Mouse (Mus musculus) mouse trophoblast stem cell (cell line): ENCODE data around the gene Ccdc127.

Experiments used
- in situ Hi-C, 2 experiments: fragments of 300-500 bp; cut with MseI, MboI; formaldehyde crosslinking; loops; 2 replicates in 1 of 2; 3 replicates in 1 of 2; pipeline ENCODE4 v1.15.1; 2025

The Ccdc127 gene

DNA sequence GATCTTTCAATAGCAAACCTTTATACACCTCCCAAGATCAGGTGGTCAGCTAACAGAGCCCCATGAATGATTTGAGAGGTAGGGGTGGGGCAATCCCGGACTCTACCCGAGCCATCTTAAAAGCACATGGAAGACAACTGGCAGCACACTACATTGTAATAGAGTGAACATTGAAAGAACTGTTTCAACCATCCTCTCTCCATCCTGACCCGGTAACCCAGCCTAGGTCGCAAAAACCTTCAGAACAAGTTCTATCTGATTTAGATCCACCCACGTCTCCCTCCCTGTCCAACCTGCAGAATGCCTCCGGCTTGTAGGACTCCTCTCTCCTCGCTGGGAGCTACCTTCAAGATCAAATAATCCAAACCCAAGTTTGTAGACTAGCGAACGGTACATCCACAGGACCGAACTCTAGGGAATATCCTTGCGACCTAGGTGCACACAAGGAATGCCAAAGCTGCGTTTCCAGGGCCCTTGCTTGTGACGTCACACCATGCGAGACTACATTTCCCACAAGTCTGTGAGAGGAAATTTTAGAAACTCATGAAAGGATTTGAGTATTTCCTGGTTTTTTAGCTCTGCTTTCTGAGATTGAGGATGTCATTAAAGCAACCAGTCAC is 40.4 kb downstream of the Ccdc127 start, which contains the start of gene Zfp72:
TSS of gene Zfp72 (minus strand) at position 466 of the 620 bp plus-strand sequence.
- in situ Hi-C loops, result no loop called here

DNA sequence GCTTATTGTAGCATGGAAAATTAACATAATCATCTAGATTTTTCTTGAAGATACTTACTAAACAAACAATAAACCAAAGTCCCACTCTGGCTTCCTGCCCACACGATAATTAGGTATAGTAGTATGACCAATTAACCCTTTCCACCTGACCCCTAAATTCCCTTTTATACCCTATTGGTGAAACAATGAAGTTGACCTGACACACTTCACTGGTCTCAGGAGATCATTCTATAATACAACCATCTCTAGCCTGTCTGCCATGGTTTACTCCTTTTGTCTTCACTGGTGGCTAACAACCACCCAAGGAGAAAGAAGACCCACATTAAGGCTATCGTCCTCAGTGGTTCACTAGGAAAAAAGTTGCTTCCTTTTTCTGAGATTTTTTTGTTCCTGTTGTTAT is 41.0 kb downstream of the Ccdc127 start:
- in situ Hi-C loops, result no loop called here

GRCm38 (mm10) chr13:74399298-74399839 is 49.3 kb downstream of the Ccdc127 start, which contains the start of gene Ftl1-ps1:
TSS of gene Ftl1-ps1 (plus strand) at chr13:74399694.
- in situ Hi-C loops, result no loop called here
